Mouse (Mus musculus): ENCODE results near the gene Galnt9. TPM values are rescaled to one million over a fixed set of nuclear protein-coding genes. Genes with fewer than 3 reads are reported as not detected.

Galnt9 gene
- total RNA-seq (2023) = 3.0 and 3.8 TPM in 2 replicates

GRCm38 (mm10) chr5:110543951-110544690 lies at the start of gene Galnt9:
Gene Galnt9, plus strand, starts transcription at chr5:110544355.

GRCm38 (mm10) chr5:110652719-110653648 lies 108.8 kb downstream of the Galnt9 start, which contains the start of the genes Noc4l and Ddx51:
Gene Noc4l, minus strand, starts transcription at chr5:110653417.
Gene Ddx51, plus strand, starts transcription at chr5:110653451.

Other genes starting within 250 kb of the Galnt9 start
- not detected in 2 replicates for gene P2rx2, start 201.1 kb upstream of the Galnt9 start, total RNA-seq (2023)
- gene Lrcol1, start 199.6 kb upstream of the Galnt9 start, total RNA-seq (2023) = not detected in 2 replicates
- 115 and 169 TPM in 2 replicates for gene Fbrsl1, start 95.9 kb upstream of the Galnt9 start, total RNA-seq (2023)
- 23.1 and 25.6 TPM in 2 replicates for gene Noc4l, start 109.1 kb downstream of the Galnt9 start, total RNA-seq (2023)
- gene Ddx51, start 109.1 kb downstream of the Galnt9 start, total RNA-seq (2023) = 15.2 and 27.9 TPM in 2 replicates
- 127 and 151 TPM in 2 replicates for gene Ep400, start 226.4 kb downstream of the Galnt9 start, total RNA-seq (2023)
- 10.8 and 11.6 TPM in 2 replicates for gene Pus1, start 236.3 kb downstream of the Galnt9 start, total RNA-seq (2023)